Mouse (Mus musculus): ENCODE results near the gene Arhgef25.

Arhgef25 gene

GRCm38 (mm10) chr10:127183759-127184158, 6.1 kb downstream of the Arhgef25 start:
- ChIA-PET CTCF (interaction anchor here in 3 of 4 experiments (0.6 to 2.5 kb wide), 12 partner anchors 13 to 1452 kb away, joined by 3 to 23 read pairs (median 4); partner anchors contain the start of genes B4galnt1 (in 1 of the 3) and Pip4k2c (in 1 of the 3)), POLR2A (interaction anchor here (0.6 to 4.1 kb wide), 36 partner anchors 9 to 148 kb away, joined by 3 to 14 read pairs (median 4); partner anchors contain the start of genes Pip4k2c (in 3 of the 4) and Mars (in 2 of the 4))

GRCm38 (mm10) chr10:127182624-127183023, 7.3 kb downstream of the Arhgef25 start:
- ChIA-PET POLR2A (interaction anchor here in 1 of 4 experiments (1.2 to 3.0 kb wide), 2 partner anchors 32 to 119 kb away, joined by 3 to 8 read pairs; partner anchors contain the start of gene Cdk4), CTCF (interaction anchor here in 1 of 4 experiments (0.9 kb wide), 1 partner anchor 12 kb away, joined by 3 read pairs; no protein-coding TSS in a partner anchor)

- POLR2A ChIA-PET: no interaction called here
- CTCF ChIA-PET: interaction anchor here in 1 of 4 experiments (0.9 kb wide), 1 partner anchor 11 kb away, joined by 3 read pairs; no protein-coding TSS in a partner anchor
These were observed 8.3 kb downstream of the Arhgef25 start for GRCm38 (mm10) chr10:127181566-127181965.

DNA sequence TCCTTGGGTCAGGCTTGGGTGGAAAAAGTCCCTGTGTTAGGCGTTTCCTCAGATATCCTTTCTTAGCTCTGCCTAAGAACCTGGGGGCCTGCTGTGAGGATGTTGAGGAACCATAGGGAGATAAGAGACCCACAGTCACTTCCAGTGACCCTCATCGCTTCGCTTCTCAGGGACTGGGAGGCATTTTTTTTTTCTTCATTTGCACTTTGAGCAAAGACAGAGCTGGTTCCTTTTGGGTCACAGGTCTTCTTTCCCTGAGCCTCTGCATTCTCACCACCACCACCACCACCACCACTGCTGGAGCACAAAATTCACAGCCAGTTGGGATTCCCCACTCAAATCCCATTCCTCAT, 9.2 kb downstream of the Arhgef25 start:
- ChIA-PET POLR2A (interaction anchor here (0.5 to 2.0 kb wide), 18 partner anchors 7 to 246 kb away, joined by 3 to 6 read pairs (median 4); partner anchors contain the start of genes Pip4k2c (in 2 of the 4) and Arhgef25 (in 1 of the 4)), CTCF (interaction anchor here (0.7 to 2.4 kb wide), 8 partner anchors 10 to 158 kb away, joined by 3 to 19 read pairs (median 4); partner anchors contain the start of genes B4galnt1 (in 1 of the 4) and Pip4k2c (in 1 of the 4))

DNA sequence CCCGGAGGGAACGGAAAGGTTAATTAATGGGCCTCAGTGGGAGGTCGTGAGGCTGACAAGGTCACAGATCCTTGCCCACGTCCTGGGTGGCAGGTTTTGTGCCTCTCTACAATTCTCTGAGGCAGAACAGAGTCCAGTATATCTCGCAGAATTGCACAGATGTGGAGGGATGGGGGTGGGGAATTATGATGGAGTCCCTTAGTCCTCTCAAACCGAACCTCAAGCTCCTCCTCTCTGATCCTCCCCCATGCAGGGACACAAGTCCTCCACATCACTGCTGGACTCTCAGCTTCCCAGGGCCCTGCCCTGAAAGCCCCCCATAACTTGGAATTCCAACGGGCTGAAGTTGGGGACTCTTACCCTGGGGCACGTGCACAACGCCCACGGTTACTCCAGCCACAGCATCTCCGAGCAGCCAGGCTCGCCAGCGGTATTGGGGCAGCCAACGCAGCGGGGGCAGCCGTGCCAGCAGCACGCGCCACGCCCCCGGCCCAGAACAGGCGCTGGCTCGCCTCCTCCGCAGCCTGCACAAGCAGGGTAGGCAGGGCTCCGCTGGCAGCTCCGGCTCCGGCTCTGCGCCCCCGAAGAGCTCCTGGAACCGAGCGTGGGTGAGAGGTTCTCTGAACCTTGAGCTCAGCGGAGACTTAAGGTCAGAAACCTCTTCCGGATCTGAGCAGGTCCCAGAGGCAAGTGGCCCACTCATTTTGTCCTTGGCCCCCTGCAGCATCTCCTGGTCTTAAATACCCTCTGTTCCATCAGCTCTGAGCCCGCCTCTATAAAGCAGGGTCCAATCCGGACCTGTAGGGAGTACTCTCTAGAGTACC, 9.8 kb downstream of the Arhgef25 start, which contains the start of gene Slc26a10:
TSS of gene Slc26a10 (minus strand) at position 775 of the 824 bp plus-strand sequence.
- POLR2A ChIA-PET: interaction anchor here in 3 of 4 experiments (0.5 to 2.0 kb wide), 20 partner anchors 8 to 245 kb away, joined by 3 to 6 read pairs (median 3); partner anchors contain the start of genes Pip4k2c (in 2 of the 3), Arhgef25 (in 1 of the 3) and B4galnt1 (in 1 of the 3)
- CTCF ChIA-PET: interaction anchor here (0.5 to 2.4 kb wide), 12 partner anchors 9 to 306 kb away, joined by 3 to 19 read pairs (median 4); partner anchors contain the start of genes B4galnt1 (in 1 of the 4) and Pip4k2c (in 1 of the 4)

DNA sequence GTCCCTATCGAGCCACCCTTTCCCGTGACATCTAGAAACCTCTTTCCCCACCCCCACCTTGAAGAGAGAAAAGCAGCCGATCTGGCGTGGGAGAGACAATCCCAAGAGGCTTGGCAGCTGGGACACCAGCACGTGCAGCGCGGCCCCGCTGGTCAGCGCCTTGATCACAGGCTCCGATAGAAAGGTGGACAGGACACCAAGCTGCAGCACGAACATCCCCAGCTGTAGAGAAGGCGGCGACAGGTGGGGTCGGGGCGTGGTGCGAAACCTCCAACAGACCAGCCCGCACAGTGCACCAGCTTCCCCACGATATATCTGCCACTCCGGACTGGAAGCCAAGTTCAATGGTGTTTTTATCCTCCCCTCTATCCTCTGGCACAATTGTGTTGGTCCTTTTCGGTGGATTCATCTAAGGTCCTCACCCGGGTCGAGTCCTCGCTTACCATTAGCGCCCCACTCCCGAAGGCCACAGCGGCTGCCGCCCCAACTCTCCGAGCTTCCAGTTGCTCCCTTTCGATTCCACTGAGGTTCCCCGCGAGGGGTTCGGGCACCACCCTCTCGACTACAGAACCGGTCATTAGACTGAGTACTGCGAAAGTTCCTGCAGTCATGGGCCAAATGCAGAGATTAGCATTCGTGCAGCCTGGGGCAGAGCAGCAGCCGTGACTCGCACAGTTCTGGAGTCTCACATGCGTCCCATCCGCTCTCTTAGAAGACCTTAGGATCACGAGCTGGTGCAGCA, 11.4 kb downstream of the Arhgef25 start:
- ChIA-PET POLR2A (interaction anchor here (0.5 to 2.2 kb wide), 24 partner anchors 8 to 161 kb away, joined by 3 to 7 read pairs (median 4); partner anchors contain the start of genes B4galnt1 (in 2 of the 4), Mars (in 1 of the 4) and Pip4k2c (in 1 of the 4)), CTCF (interaction anchor here (0.6 to 2.7 kb wide), 16 partner anchors 8 to 173 kb away, joined by 3 to 19 read pairs (median 4); partner anchors contain the start of genes Gli1 (in 1 of the 4) and Mars (in 1 of the 4))

- CTCF ChIA-PET: interaction anchor here (0.6 to 2.7 kb wide), 22 partner anchors 9 to 181 kb away, joined by 3 to 12 read pairs (median 4); partner anchors contain the start of genes Arhgap9 (in 1 of the 4), B4galnt1 (in 1 of the 4) and Gli1 (in 1 of the 4)
- POLR2A ChIA-PET: interaction anchor here in 2 of 4 experiments (1.0 to 2.2 kb wide), 12 partner anchors 8 to 161 kb away, joined by 3 to 7 read pairs (median 4); partner anchors contain the start of genes Mars (in 1 of the 2) and Pip4k2c (in 1 of the 2)
These were observed 12.2 kb downstream of the Arhgef25 start for GRCm38 (mm10) chr10:127177719-127178118.

DNA sequence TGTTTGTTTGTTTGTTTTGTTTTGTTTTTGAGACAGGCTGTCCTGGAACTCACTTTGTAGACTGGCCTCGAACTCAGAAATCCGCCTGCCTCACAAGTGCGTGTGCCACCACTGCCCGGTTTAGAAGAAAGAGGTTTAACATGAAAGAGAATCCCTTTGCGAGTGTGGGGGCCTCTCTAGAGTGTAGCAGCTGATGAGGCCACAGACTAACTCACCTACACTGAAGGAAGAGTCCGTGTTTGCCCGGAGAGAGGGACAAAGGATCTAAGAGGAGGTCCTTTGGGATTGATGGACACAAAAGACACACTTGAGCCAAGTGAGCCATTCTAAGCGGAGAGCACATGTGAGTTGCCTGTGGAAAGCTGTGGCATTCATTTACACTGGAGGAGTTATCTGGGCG, 12.6 kb downstream of the Arhgef25 start:
- ChIA-PET CTCF (interaction anchor here (0.6 to 2.7 kb wide), 23 partner anchors 8 to 182 kb away, joined by 3 to 12 read pairs (median 4); partner anchors contain the start of genes Arhgap9 (in 1 of the 4) and B4galnt1 (in 1 of the 4)), POLR2A (interaction anchor here in 2 of 4 experiments (1.0 to 2.2 kb wide), 8 partner anchors 8 to 162 kb away, joined by 3 to 7 read pairs (median 4); partner anchors contain the start of genes Mars (in 1 of the 2) and Pip4k2c (in 1 of the 2))

- POLR2A ChIA-PET: interaction anchor here in 3 of 4 experiments (0.6 to 2.1 kb wide), 10 partner anchors 8 to 162 kb away, joined by 3 to 6 read pairs (median 4); partner anchors contain the start of genes Arhgap9 (in 1 of the 3), Arhgef25 (in 1 of the 3) and Mars (in 1 of the 3)
- CTCF ChIA-PET: interaction anchor here in 3 of 4 experiments (0.6 to 2.7 kb wide), 21 partner anchors 9 to 191 kb away, joined by 3 to 12 read pairs (median 5); partner anchors contain the start of gene Arhgap9 (in 1 of the 3)
These were observed 13.1 kb downstream of the Arhgef25 start for GRCm38 (mm10) chr10:127176756-127177155.

DNA sequence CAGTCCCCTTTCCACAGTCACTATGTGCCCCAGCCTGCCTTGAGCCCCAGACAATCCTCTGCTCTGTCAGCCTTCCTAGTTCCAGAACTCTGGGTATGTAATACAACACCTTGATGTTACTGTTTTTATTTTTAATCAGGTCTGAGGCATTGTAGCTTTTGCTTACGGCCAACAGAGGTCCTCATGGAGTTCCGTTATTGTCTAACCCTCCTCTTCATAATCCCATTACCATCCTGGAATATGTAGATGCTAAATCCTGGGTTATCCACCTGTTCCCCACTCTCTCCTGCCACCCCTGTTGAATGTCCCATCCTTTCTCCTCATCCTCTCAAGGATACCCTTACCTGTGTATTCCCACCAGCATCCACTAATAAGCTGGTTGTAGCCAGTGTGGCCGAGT, 13.7 kb downstream of the Arhgef25 start:
- CTCF ChIA-PET: interaction anchor here in 3 of 4 experiments (0.6 to 2.7 kb wide), 21 partner anchors 9 to 190 kb away, joined by 3 to 12 read pairs (median 5); partner anchors contain the start of gene B4galnt1 (in 1 of the 3)
- POLR2A ChIA-PET: interaction anchor here in 3 of 4 experiments (0.6 to 2.1 kb wide), 10 partner anchors 9 to 163 kb away, joined by 3 to 6 read pairs (median 4); partner anchors contain the start of genes Arhgap9 (in 1 of the 3), Arhgef25 (in 1 of the 3) and Mars (in 1 of the 3)

DNA sequence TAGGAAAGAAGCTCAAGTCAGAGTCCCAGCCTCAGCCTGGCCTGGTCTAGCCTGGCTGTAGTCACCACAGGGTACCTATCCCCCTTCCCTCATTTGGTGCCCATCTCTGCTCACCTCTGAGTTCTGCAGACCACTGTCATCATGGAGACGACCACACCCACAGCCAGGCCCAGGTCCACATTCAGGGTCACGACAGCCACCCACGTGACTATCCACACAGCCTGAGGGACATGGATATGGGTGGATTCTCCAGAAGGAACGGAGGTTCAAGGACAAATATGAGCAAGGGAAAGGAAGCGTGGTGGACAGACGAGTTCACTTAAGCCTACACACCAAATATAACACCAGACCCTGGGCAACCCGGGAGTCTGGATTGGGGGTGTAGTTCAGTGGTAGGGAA, 15.7 kb downstream of the Arhgef25 start:
- CTCF ChIA-PET: interaction anchor here in 1 of 4 experiments (1.4 to 1.6 kb wide), 2 partner anchors 9 to 55 kb away, joined by 4 to 7 read pairs; partner anchors contain the start of gene B4galnt1

DNA sequence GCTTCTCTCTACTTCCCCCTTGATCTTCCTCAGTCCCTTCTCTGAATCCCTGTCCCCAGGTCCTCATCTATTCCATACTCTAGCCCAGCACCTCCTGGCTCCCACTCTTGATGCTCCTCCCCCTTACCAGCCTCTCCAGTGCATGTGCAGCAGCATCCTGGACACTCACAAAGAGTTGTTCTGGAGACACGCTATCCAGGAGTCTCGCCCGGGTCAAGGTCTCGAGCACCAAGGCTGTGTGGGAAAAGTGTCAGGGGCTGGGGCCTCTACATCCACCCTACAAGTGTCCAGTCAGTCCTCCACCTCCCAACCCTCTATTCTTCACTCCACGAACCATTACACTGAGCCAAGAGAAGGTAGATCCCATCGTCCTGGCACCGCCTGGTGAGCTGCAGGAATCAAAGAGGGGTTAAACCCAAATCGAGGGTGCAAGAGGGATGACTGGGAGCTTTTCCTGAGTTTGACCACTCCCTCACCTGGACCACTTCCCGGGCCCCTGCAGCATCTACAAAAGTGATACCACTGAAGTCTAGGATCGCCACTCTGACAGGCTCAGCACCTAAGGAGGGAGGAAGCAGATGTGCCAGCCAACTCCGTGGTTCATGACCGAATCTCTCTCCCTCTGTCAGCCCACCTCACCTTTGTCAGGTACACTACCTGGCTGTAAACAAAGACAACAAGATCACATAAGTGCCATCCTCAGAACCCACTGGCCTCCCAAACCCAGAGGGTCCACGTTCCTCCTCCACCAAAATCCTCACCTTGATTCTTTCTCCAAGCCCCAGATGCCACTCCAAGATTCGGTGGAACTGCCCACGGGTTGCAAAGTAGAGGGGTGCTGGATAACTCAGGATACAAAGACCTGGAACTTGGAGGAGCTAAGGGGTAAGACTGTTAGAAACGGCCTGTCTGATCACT, 16.5 kb downstream of the Arhgef25 start:
- POLR2A ChIA-PET: interaction anchor here in 2 of 4 experiments (0.6 to 1.2 kb wide), 6 partner anchors 9 to 243 kb away, joined by 3 to 5 read pairs (median 3); partner anchors contain the start of gene B4galnt1 (in 1 of the 2)
- CTCF ChIA-PET: interaction anchor here in 1 of 4 experiments (1.4 to 4.3 kb wide), 3 partner anchors 8 to 56 kb away, joined by 4 to 40 read pairs (median 7); partner anchors contain the start of gene B4galnt1

More for the DNA sequence above, 15.7 kb downstream of the Arhgef25 start:
- POLR2A ChIA-PET: interaction anchor here in 2 of 4 experiments (0.6 to 1.2 kb wide), 6 partner anchors 9 to 244 kb away, joined by 3 to 5 read pairs (median 3); partner anchors contain the start of gene B4galnt1 (in 1 of the 2)

DNA sequence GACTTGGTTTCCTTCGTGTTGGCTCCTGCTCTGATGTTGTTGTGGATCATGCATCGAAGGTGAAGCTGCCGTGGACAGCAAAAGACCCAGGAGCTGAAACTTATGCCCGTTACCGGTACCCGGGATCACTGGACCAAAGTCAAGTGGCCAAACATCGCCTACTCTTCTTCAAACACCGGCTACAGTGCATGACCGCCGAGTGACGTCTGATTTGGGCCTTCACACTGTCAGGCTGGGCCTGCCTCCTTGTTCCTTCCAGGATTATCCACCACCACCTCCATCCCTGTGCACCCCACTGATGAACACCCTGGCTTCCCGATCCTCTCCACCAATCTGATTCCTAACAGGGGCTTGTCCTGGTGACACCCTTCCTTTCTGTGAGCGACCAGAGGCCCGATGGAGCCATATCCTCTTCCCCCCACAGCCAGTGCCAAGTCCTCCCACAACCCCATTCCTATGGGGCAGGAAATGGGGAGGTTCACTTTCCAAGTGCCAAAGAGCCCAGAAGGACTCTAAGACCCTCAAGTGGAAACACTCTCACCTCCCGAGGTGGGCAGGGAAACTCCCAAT, 18.2 kb downstream of the Arhgef25 start:
- POLR2A ChIA-PET: interaction anchor here in 3 of 4 experiments (0.5 to 2.9 kb wide), 21 partner anchors 9 to 1174 kb away, joined by 3 to 10 read pairs (median 4); partner anchors contain the start of genes Mars (in 1 of the 3), Os9 (in 1 of the 3), Pip4k2c (in 1 of the 3) and Slc26a10 (in 1 of the 3)
- CTCF ChIA-PET: interaction anchor here (0.6 to 4.3 kb wide), 40 partner anchors 8 to 961 kb away, joined by 3 to 40 read pairs (median 8); partner anchors contain the start of genes Slc26a10 (in 2 of the 4), Agap2 (in 1 of the 4), Arhgap9 (in 1 of the 4) and Arhgef25 (in 1 of the 4)

GRCm38 (mm10) chr10:127170837-127171272, 19.0 kb downstream of the Arhgef25 start:
- CTCF ChIA-PET: interaction anchor here (0.6 to 4.3 kb wide), 92 partner anchors 8 to 1176 kb away, joined by 3 to 40 read pairs (median 4); partner anchors contain the start of genes Os9 (in 3 of the 4), Slc26a10 (in 3 of the 4), Arhgef25 (in 2 of the 4) and Agap2 (in 1 of the 4)
- POLR2A ChIA-PET: interaction anchor here in 3 of 4 experiments (0.6 to 2.9 kb wide), 32 partner anchors 9 to 342 kb away, joined by 3 to 10 read pairs (median 3); partner anchors contain the start of genes Os9 (in 2 of the 3), Slc26a10 (in 2 of the 3), Arhgap9 (in 1 of the 3) and Cdk4 (in 1 of the 3)

Data from embryonic stem cell, embryonic (primary cell).